Mouse (Mus musculus): Measurements from ENCODE around the gene Rasa3.

The Rasa3 gene

GRCm38 (mm10) chr8:13614136-13614535, 63.3 kb downstream of the Rasa3 start:
- no peak for DNase-seq

GRCm38 (mm10) chr8:13611702-13612101, 65.7 kb downstream of the Rasa3 start:
- DNase-seq, result no peak

GRCm38 (mm10) chr8:13609971-13610370, 67.4 kb downstream of the Rasa3 start:
- no peak for DNase-seq

GRCm38 (mm10) chr8:13608946-13609345, 68.5 kb downstream of the Rasa3 start:
- no peak for DNase-seq

GRCm38 (mm10) chr8:13605920-13606480, 71.4 kb downstream of the Rasa3 start:
- no peak for DNase-seq

- no peak for DNase-seq
These were observed 74.8 kb downstream of the Rasa3 start for GRCm38 (mm10) chr8:13602621-13603020.

- DNase-seq, result no peak
These were observed 76.2 kb downstream of the Rasa3 start for GRCm38 (mm10) chr8:13601166-13601565.

- no peak for DNase-seq
These were observed 76.7 kb downstream of the Rasa3 start for GRCm38 (mm10) chr8:13600716-13601115.

- no peak for DNase-seq
These were observed 77.2 kb downstream of the Rasa3 start for GRCm38 (mm10) chr8:13600204-13600603.

- DNase-seq, result no peak
These were observed 79.6 kb downstream of the Rasa3 start for GRCm38 (mm10) chr8:13597777-13598176.

- DNase-seq, result no peak
These were observed 81.5 kb downstream of the Rasa3 start for GRCm38 (mm10) chr8:13595861-13596260.

- peak; percentile 84 for DNase-seq
These were observed 82.5 kb downstream of the Rasa3 start for GRCm38 (mm10) chr8:13594884-13595323.

- DNase-seq, result no peak
These were observed 84.1 kb downstream of the Rasa3 start for GRCm38 (mm10) chr8:13593340-13593739.

GRCm38 (mm10) chr8:13591246-13591645, 86.2 kb downstream of the Rasa3 start:
- DNase-seq, result no peak

GRCm38 (mm10) chr8:13589071-13589470, 88.3 kb downstream of the Rasa3 start:
- no peak for DNase-seq

GRCm38 (mm10) chr8:13584652-13585051, 92.8 kb downstream of the Rasa3 start:
- DNase-seq, result no peak

GRCm38 (mm10) chr8:13577869-13578268, 99.5 kb downstream of the Rasa3 start:
- no peak for DNase-seq

GRCm38 (mm10) chr8:13571999-13572398, 105.4 kb downstream of the Rasa3 start:
- no peak for DNase-seq

- DNase-seq, result no peak
These were observed 115.3 kb downstream of the Rasa3 start, which contains the start of gene 1700029H14Rik for GRCm38 (mm10) chr8:13562118-13562517. Gene 1700029H14Rik, minus strand, starts transcription at chr8:13562461.

- DNase-seq, result no peak
These were observed 119.9 kb downstream of the Rasa3 start for GRCm38 (mm10) chr8:13557526-13557925.

- DNase-seq, result no peak
These were observed 125.9 kb downstream of the Rasa3 start for GRCm38 (mm10) chr8:13551574-13551830.

- peak; percentile 86 for DNase-seq
These were observed 126.5 kb downstream of the Rasa3 start for GRCm38 (mm10) chr8:13550718-13551573.

- DNase-seq, result no peak
These were observed 128.6 kb downstream of the Rasa3 start for GRCm38 (mm10) chr8:13548831-13549230.

- peak; percentile 38 for DNase-seq
These were observed 129.2 kb downstream of the Rasa3 start for GRCm38 (mm10) chr8:13548235-13548634.

- no peak for DNase-seq
These were observed 131.0 kb downstream of the Rasa3 start for GRCm38 (mm10) chr8:13546421-13546820.
